Mouse (Mus musculus) heart, adult 9 months (tissue): ENCODE data around the gene Acsm5.
"Not testable (repeated sequence)": the region's sequence is repeated elsewhere in the genome, so short reads cannot be mapped to it uniquely, and the experiment has no call there.

ENCODE experiments used
- DNase-seq, 2 experiments: peaks; one replicate each; pipeline ENCODE4 v3.0.0; 2022; ENCODE audit warnings: low spot score in 2 of 2

The Acsm5 gene

GRCm38 (mm10) chr7:119550471-119551222, 31.4 kb downstream of the Acsm5 start:
- DNase-seq = no peak

GRCm38 (mm10) chr7:119554040-119554439, 34.8 kb downstream of the Acsm5 start, which contains the start of gene Acsm2:
Gene Acsm2, plus strand, starts transcription at chr7:119554340.
- DNase-seq = no peak

- DNase-seq = no peak
These were observed 40.7 kb downstream of the Acsm5 start for GRCm38 (mm10) chr7:119559789-119560451.

- no peak for DNase-seq
These were observed 41.2 kb downstream of the Acsm5 start for GRCm38 (mm10) chr7:119560452-119560835.

GRCm38 (mm10) chr7:119561441-119561840, 42.2 kb downstream of the Acsm5 start:
- no peak for DNase-seq

- DNase-seq = not testable (repeated sequence)
These were observed 43.2 kb downstream of the Acsm5 start for GRCm38 (mm10) chr7:119562476-119562875.

- DNase-seq = no peak
These were observed 75.4 kb downstream of the Acsm5 start for GRCm38 (mm10) chr7:119594530-119595107.
